In genomic region chr11:116652330-116653098, GRCm38 (mm10) we compare ENCODE assay signal across 9 mouse cellular contexts. TPM values are rescaled to one million over a fixed set of nuclear protein-coding genes. Genes with fewer than 3 reads are reported as not detected.
DNase-seq lines count a peak whose midpoint lies in the region; ATAC-seq and TF ChIP-seq lines count a peak whose summit lies in the region.
"Had no signal": no experiment of that assay in that cellular context is flagged by ENCODE, and none has a peak within 500 bp of the region (broad histone marks: within the 10 kb centered on the region; RNA-seq: fewer than 3 reads in every experiment).

No protein-coding gene starts in this region.

- intact Hi-C loops in heart, postnatal 14 days (cut with DNase I) = no loop called here

- H3K36me3 ChIP-seq in heart, embryonic 16.5 days (ENCODE audit: control insufficient read depth, insufficient read depth) = no peaks in the 10 kb centered on the region
- H3K36me3 ChIP-seq in forebrain, embryonic 13.5 days (ENCODE audit: poor library complexity, severe bottlenecking) = no peaks in the 10 kb centered on the region
- no peaks in the 10 kb centered on the region for H3K36me3 ChIP-seq in limb, embryonic 15.5 days
- H3K36me3 ChIP-seq: G1E had no signal

- TF ChIP-seq POLR2A in cortical plate, adult 2 months (IDR thresholded peaks at IDR 0.05; ENCODE audit: extremely low read depth, insufficient read depth, low read length) = no peak

- H3K9ac ChIP-seq in heart, embryonic 16.5 days (ENCODE audit: low read length) = no peak overlapping the region
- H3K9ac ChIP-seq in forebrain, embryonic 13.5 days = no peak overlapping the region
- H3K9ac ChIP-seq in limb, embryonic 15.5 days = no peak overlapping the region

- H3K4me2 ChIP-seq in heart, embryonic 16.5 days (ENCODE audit: low read depth, low read length) = peak overlapping the region; percentile 95
- peak overlapping the region; percentile 93 for H3K4me2 ChIP-seq in forebrain, embryonic 13.5 days
- peak overlapping the region; percentile 94 for H3K4me2 ChIP-seq in limb, embryonic 15.5 days

- peak overlapping the region; percentile 25; the same call in 1 of the 2 replicates for H3K4me3 ChIP-seq in heart, embryonic 16.5 days (ENCODE audit: low read length)
- peak overlapping the region; percentile 74; the same call in 1 of the 2 replicates for H3K4me3 ChIP-seq in cortical plate, adult 2 months (ENCODE audit: insufficient read depth, low read length)
- H3K4me3 ChIP-seq in forebrain, embryonic 13.5 days = peak overlapping the region; percentile 52
- H3K4me3 ChIP-seq in limb, embryonic 15.5 days = peak overlapping the region; percentile 57

- WGBS in heart, embryonic 16.5 days = 68% methylated on average over 25 of the region's 25 CpGs
- WGBS in forebrain, embryonic 13.5 days = 62% methylated on average over 25 of the region's 25 CpGs
- 65% methylated on average over 25 of the region's 25 CpGs for WGBS in limb, embryonic 15.5 days

- no peak for TF ChIP-seq CTCF in cortical plate, adult 2 months (IDR thresholded peaks at IDR 0.05; ENCODE audit: extremely low read depth, insufficient read depth, low read length)

- H3K27ac ChIP-seq in heart, embryonic 16.5 days (ENCODE audit: low read length) = no peak overlapping the region
- no peak overlapping the region for H3K27ac ChIP-seq in cortical plate, adult 2 months (ENCODE audit: insufficient read depth, low read length)
- no peak overlapping the region for H3K27ac ChIP-seq in forebrain, embryonic 13.5 days
- no peak overlapping the region for H3K27ac ChIP-seq in limb, embryonic 15.5 days

- no peak for DNase-seq in heart, postnatal 14 days
- no peak for DNase-seq in testis, postnatal 14 days (ENCODE audit: low spot score)
- DNase-seq in thymus, postnatal 10 days (ENCODE audit: low spot score in 2 of 2) = no peak
- no peak for DNase-seq in c-Kit-positive CD71-positive TER-119-positive erythroid progenitor cells, embryonic 14.5 days (ENCODE audit: low spot score)

- H3K27me3 ChIP-seq in heart, embryonic 16.5 days (ENCODE audit: control insufficient read depth, insufficient read depth, low read length) = peaks cover 40% of the 10 kb centered on the region
- peaks cover 46% of the 10 kb centered on the region for H3K27me3 ChIP-seq in forebrain, embryonic 13.5 days
- H3K27me3 ChIP-seq in limb, embryonic 15.5 days = peaks cover 32% of the 10 kb centered on the region

- H3K4me1 ChIP-seq in heart, embryonic 16.5 days (ENCODE audit: control insufficient read depth, insufficient read depth, low read length) = peaks cover 18% of the 10 kb centered on the region
- peaks cover 6% of the 10 kb centered on the region for H3K4me1 ChIP-seq in cortical plate, adult 2 months (ENCODE audit: control insufficient read depth, insufficient read depth, low read length)
- H3K4me1 ChIP-seq in forebrain, embryonic 13.5 days = peaks cover 41% of the 10 kb centered on the region
- peaks cover 62% of the 10 kb centered on the region for H3K4me1 ChIP-seq in limb, embryonic 15.5 days

- no peaks in the 10 kb centered on the region for H3K9me3 ChIP-seq in heart, embryonic 16.5 days (replicated peaks; ENCODE audit: control insufficient read depth, low read length)
- H3K9me3 ChIP-seq in forebrain, embryonic 13.5 days (replicated peaks) = no peaks in the 10 kb centered on the region
- H3K9me3 ChIP-seq in limb, embryonic 15.5 days = no peaks in the 10 kb centered on the region

- no peak for ATAC-seq in heart, embryonic 16.5 days (replicated peaks; ENCODE audit: extremely low read depth, insufficient read depth, low FRiP score)
- ATAC-seq in forebrain, embryonic 13.5 days = no peak
- ATAC-seq in limb, embryonic 15.5 days (ENCODE audit: insufficient number of reproducible peaks, low FRiP score, low TSS enrichment, low read depth) = no peak

RNA-seq across cellular contexts. Expression of gene Prcd, which starts 0.8 kb away (rescaled TPM):
- polyA plus RNA-seq in heart, embryonic 16.5 days (2015; fragmentation: Nextera tagmentation; extraction: Ambion mirVana) = 1.7 and 2.5 TPM in 2 replicates
- total RNA-seq in heart, postnatal 14 days (2021) = 1 to 10 TPM; 1.4 to 1.9 TPM
- polyA plus RNA-seq in cortical plate, adult 2 months (2012; rRNA removed) = 8.2 and 8.4 TPM in 2 replicates
- 0.79 and 0.80 TPM in 2 replicates for polyA plus RNA-seq in forebrain, embryonic 13.5 days (2015; fragmentation: Nextera tagmentation; extraction: Ambion mirVana)
- polyA plus RNA-seq in limb, embryonic 15.5 days (2015; fragmentation: Nextera tagmentation; extraction: Ambion mirVana) = 1.9 and 2.6 TPM in 2 replicates

RNA-seq across cellular contexts. Expression of gene Cygb, which starts 1.6 kb away (rescaled TPM):
- polyA plus RNA-seq in heart, embryonic 16.5 days (2015; fragmentation: Nextera tagmentation; extraction: Ambion mirVana) = 11.6 and 12.3 TPM in 2 replicates
- 10 to 100 TPM; 50.4 to 57.4 TPM for total RNA-seq in heart, postnatal 14 days (2021)
- 49.6 and 49.8 TPM in 2 replicates for polyA plus RNA-seq in cortical plate, adult 2 months (2012; rRNA removed)
- 8.8 and 9.3 TPM in 2 replicates for polyA plus RNA-seq in forebrain, embryonic 13.5 days (2015; fragmentation: Nextera tagmentation; extraction: Ambion mirVana)
- 20.1 and 22.2 TPM in 2 replicates for polyA plus RNA-seq in limb, embryonic 15.5 days (2015; fragmentation: Nextera tagmentation; extraction: Ambion mirVana)
- total RNA-seq: G1E had no signal

RNA-seq across cellular contexts. Expression of gene Rhbdf2, which starts 25.7 kb away (rescaled TPM):
- 9.9 and 10.3 TPM in 2 replicates for polyA plus RNA-seq in heart, embryonic 16.5 days (2015; fragmentation: Nextera tagmentation; extraction: Ambion mirVana)
- 10 to 100 TPM; 15.1 to 15.3 TPM for total RNA-seq in heart, postnatal 14 days (2021)
- 1.8 and 2.1 TPM in 2 replicates for polyA plus RNA-seq in cortical plate, adult 2 months (2012; rRNA removed)
- 0.87 and 0.98 TPM in 2 replicates for polyA plus RNA-seq in forebrain, embryonic 13.5 days (2015; fragmentation: Nextera tagmentation; extraction: Ambion mirVana)
- polyA plus RNA-seq in limb, embryonic 15.5 days (2015; fragmentation: Nextera tagmentation; extraction: Ambion mirVana) = 7.1 and 8.2 TPM in 2 replicates
